Mouse (Mus musculus) adrenal gland, postnatal 36 days (tissue): ENCODE measurements at regions not wholly inside any gene's neighbourhood (a gene's known extent, or its start where the extent isn't known, plus 50 kb on each side); places are given as distances from the start of the nearest gene placed in this dataset.

ENCODE experiments used
- DNase-seq, 2 experiments: peaks; one replicate each; pipeline ENCODE4 v3.0.0; 2021; ENCODE audit warnings: mixed read lengths in 1 of 2

GRCm38 (mm10) chr3:52702962-52703361, 314.1 kb downstream of the Cog6 start:
- DNase-seq, result no peak

- DNase-seq, result no peak
Observed at GRCm38 (mm10) chr3:52701601-52702000, 315.4 kb downstream of the Cog6 start.

- no peak for DNase-seq
Observed at GRCm38 (mm10) chr3:52693813-52694212, 323.2 kb downstream of the Cog6 start.

- peak; percentile 62 to 63 for DNase-seq
Observed at GRCm38 (mm10) chr3:52685434-52686181, 331.4 kb downstream of the Cog6 start.

- DNase-seq, result no peak
Observed at GRCm38 (mm10) chr3:52680824-52681388, 336.1 kb downstream of the Cog6 start.

- peak; percentile 39 to 50 for DNase-seq
Observed at GRCm38 (mm10) chr3:52676886-52677670, 340.0 kb downstream of the Cog6 start.

- no peak for DNase-seq
Observed at GRCm38 (mm10) chr3:52670628-52671028, 346.4 kb downstream of the Cog6 start.

- no peak for DNase-seq
Observed at GRCm38 (mm10) chr3:52663161-52663602, 353.9 kb downstream of the Cog6 start.

GRCm38 (mm10) chr3:52662164-52662908, 354.7 kb downstream of the Cog6 start:
- DNase-seq, result no peak

GRCm38 (mm10) chr3:52653006-52653405, 364.0 kb downstream of the Cog6 start:
- no peak for DNase-seq

GRCm38 (mm10) chr3:52652476-52652870, 364.6 kb downstream of the Cog6 start:
- no peak for DNase-seq

- DNase-seq, result no peak
Observed at GRCm38 (mm10) chr3:52651862-52652475, 365.1 kb downstream of the Cog6 start.

GRCm38 (mm10) chr3:52650071-52650470, 367.0 kb downstream of the Cog6 start:
- no peak for DNase-seq

- peak in 1 of 2 experiments; percentile 18 for DNase-seq
Observed at GRCm38 (mm10) chr3:52648836-52649500, 368.1 kb downstream of the Cog6 start.

- DNase-seq, result no peak
Observed at GRCm38 (mm10) chr3:52647900-52648299, 369.1 kb downstream of the Cog6 start.

GRCm38 (mm10) chr3:52647161-52647692, 369.8 kb downstream of the Cog6 start:
- no peak for DNase-seq

GRCm38 (mm10) chr3:52645156-52645555, 371.9 kb downstream of the Cog6 start:
- no peak for DNase-seq

- DNase-seq, result no peak
Observed at GRCm38 (mm10) chr3:52644178-52645128, 372.6 kb downstream of the Cog6 start.

- DNase-seq, result no peak
Observed at GRCm38 (mm10) chr3:52643796-52644177, 373.2 kb downstream of the Cog6 start.

- DNase-seq, result no peak
Observed at GRCm38 (mm10) chr3:52643100-52643551, 373.9 kb downstream of the Cog6 start.
